Mouse (Mus musculus): ENCODE measurements around the gene Hist1h4a.

GRCm38 (mm10) chr13:23779025-23779424 is 18.0 kb upstream of the Hist1h4a start:
- TF ChIP-seq CTCF (IDR thresholded peaks at IDR 0.05; ENCODE audit: borderline replicate concordance, insufficient read depth, low read depth, low read length) (no peak), POLR2A (IDR thresholded peaks at IDR 0.05; ENCODE audit: borderline replicate concordance, insufficient read depth, low read length) (no peak)
